Mouse (Mus musculus) T-helper 17 cell (primary cell): ENCODE measurements around the gene Max.

Experiments
- in situ Hi-C, 2 experiments: fragments of 300-600 bp; cut with MboI, MseI; formaldehyde crosslinking; loops; 1 replicate in 1 of 2; 2 replicates in 1 of 2; pipeline ENCODE4 v1.15.1; 2025; ENCODE audit warnings: high pct_unique_total_duplicates in 2 of 2

The Max gene

DNA sequence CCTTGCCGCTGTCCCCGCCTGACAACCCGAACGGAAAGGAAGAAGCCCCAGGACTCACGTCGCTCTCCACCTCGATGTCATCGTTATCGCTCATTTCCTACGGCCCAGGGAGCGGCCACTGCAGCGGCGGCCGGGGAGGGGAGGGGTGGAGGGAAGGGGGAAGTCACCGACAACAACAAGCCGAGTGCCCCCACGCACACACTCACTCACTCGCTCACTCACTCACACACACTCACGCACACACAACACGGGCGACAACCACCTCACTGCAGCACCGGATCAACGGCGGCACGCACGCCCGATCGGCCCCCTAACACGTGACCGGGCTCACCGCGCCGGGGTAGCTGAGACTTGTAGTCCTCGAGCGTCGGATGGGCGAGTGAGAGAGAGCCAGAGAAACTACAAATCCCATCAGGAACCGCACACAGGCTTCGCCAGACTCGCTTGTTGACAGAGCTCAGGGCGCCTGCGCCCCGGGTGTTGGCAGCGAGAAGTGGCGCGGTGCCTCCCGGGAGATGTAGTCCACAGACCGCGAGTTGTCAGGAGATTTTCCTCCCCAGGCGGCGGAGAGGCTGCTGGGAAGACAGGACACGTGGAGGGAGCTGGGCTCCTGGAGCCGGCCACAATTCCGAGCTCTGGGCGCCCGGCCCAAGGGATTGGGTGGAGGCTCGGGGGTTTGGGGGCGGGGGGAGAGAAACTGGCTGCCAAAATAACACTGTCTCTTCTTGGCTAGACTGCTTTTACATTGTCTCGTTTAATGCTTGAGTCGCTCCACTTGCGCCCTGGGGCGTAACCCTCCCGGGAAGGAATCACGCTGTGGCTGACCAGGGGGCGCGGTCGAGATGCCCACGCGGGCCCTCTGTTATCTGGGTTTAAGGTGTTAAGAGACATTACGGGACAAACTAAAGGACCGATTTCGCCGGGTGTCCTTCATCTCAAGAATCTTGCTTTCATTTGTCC is at the start of gene Max:
Gene Max (minus strand): TSS at position 270 of the 960 bp plus-strand sequence.
- in situ Hi-C loops = loop anchor here in 1 of 2 experiments (5.0 kb wide), 1 partner anchor 125 kb away; no protein-coding TSS in a partner anchor

DNA sequence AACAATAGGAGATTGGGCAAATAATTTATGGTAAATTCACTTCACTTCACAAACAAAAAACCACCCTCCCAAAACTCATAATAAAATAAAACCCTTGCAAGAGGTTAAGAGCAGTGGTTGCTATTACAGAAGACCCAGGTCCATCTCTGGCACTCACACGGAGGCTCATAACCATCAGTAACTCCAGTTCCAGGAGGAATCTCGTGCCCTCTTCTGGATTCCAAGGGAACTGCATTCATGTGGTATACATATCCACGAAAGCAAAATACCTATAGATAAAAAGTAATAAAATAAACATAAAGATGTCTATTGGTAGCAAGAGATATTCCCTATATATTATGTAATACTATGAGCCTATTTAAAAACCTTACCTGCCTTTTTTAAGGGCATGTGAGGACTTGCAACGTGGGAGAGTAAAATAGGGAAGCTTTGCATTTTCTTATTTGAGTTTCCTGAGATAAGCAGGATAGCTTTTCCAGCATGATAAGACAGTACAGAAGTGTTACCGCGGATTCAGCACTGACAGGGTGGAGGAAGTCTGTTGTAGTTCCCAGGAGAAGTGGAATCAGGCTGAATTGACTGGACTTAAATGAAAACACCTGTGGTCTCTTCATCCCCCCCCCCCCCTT is 49.2 kb upstream of the Max start:
- in situ Hi-C loops = no loop called here

DNA sequence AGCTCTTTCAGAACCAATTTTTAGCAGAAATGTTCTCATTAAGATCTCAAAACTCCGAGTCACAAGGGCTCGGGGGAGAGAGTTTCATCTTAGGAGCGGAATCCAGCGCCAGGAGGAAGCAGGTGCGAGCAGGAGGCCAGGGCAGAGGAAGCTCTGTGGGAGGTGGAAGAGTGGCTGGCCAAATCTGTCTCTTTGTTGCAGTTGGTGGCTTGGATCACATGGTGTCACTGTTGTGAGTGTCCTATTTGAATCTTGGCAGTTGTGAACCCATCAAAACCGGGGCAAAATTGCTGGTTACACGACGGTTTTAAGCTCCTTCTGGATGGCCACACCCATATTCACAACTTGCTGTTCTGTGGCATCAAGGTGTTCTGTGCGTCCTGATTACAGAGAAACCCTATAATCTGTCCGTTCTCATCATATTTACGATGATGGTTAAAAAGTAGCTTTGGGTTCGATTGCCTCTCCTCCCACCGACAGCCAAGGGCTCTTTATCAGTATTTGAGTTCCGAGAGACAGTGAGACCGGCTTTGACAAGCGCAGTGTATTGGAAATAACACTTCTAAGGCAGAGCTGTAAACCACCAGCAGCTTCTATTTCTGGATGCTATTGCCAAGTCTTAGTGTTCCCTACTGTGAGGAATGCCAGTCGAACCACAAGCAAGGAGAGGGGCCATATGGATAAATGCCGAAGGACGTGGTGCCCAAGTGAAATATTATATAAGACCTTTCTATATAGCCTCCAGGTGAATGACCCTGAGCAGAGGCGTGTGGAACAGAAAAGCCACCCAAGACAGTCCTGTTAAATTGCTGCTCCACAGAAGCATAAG is 47.4 kb upstream of the Max start:
- in situ Hi-C loops = no loop called here

DNA sequence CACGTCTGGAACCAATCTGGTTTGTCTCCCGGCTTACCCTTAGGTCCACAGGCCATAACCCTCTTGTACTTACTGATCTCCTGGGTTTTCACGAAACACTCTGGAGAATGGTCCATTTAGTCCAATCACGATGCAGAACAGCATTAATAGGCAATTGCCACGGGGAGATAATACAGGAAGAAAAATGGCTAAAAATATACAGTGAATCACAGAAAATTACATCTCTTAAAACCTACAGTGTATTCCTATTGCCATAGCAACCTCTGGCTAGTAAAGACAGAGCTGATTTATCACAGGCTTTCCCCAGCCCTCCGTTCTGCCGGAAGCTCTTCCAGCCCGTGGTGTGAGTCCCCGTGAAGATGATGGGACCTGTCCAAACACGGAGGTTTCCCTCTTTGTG is 42.9 kb upstream of the Max start:
- in situ Hi-C loops = loop anchor here in 1 of 2 experiments (5.0 kb wide), 2 partner anchors 562 to 787 kb away; no protein-coding TSS in a partner anchor

DNA sequence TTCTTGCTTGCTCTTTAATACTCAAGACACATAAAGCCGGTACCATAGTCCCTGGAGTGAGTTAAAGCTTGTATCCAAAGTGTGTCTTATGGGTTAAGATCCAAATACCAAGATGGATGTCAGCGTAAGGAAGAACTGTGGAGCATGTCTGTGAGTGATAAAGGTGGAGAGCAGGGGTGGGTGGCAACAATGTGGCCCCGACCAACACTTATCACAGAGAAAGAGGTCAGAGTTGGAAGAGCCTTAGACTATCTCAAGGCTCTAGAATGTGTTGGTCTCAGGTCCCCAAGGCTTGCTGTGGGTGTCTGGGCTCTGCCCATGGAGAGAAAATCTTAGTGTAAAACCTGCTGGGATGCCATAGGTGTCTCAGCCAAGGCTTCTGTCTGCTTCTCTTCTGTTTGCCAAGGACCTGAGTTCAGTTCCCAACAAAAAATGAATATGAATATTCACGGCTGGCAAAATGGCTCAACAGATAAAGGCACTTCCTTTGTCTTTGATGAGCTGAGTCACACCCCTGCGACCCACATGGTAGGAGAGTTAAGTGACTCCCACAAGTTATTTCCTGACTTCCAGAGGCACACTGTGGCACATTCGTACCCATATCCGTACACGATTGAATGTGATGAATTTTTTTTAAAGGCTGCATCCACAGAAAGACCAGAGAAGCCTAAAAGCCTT is 40.7 kb upstream of the Max start:
- in situ Hi-C loops = loop anchor here in 1 of 2 experiments (5.0 kb wide), 2 partner anchors 565 to 790 kb away; no protein-coding TSS in a partner anchor

DNA sequence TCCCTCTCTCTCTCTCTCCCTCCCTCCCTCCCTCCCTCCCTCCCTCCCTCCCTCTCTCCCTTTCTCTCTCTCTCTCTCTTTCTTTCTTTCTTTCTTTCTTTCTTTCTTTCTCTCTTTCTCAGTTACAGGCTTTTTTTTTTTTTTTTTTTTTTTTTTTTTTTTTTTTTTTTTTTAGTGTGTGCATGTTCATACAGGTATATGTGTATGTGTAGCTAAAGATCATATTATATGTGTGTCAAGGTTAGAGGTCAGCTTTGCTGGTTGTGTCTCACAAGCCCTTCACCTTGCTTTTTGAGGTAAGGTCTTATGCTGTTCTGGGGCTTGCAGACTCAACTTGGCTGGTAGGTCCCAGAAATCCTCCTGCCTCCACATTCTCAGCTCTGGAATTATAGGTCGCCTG is 39.3 kb upstream of the Max start:
- in situ Hi-C loops = loop anchor here in 1 of 2 experiments (5.0 kb wide), 2 partner anchors 566 to 791 kb away; no protein-coding TSS in a partner anchor

DNA sequence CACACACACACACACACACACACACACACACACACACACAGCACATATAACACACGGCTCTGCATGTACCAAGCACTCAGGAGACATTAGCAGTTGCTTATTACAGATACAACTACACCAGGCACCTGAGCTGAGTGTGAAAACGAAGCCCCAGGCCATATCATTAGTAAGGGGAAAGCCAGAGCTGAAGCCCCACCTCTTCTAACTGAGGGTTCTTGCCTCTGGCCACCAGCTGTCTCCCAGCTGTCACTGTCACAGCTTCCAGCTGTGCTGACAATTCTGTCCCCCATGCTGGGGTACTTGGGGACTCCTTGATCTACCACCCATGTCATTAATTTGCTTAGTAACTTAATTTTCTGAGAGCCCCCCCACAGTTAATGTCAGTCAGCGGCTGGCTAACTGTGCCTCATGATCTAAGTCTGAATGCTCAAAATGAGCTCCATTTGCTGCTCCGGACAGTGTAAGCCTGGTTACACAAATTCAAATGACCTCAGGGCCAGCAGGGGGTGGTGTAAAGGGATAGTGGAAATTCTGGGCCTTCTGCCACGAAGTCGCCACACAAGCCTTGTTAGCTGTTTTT is 38.8 kb upstream of the Max start:
- in situ Hi-C loops = loop anchor here in 1 of 2 experiments (5.0 kb wide), 2 partner anchors 567 to 792 kb away; no protein-coding TSS in a partner anchor

DNA sequence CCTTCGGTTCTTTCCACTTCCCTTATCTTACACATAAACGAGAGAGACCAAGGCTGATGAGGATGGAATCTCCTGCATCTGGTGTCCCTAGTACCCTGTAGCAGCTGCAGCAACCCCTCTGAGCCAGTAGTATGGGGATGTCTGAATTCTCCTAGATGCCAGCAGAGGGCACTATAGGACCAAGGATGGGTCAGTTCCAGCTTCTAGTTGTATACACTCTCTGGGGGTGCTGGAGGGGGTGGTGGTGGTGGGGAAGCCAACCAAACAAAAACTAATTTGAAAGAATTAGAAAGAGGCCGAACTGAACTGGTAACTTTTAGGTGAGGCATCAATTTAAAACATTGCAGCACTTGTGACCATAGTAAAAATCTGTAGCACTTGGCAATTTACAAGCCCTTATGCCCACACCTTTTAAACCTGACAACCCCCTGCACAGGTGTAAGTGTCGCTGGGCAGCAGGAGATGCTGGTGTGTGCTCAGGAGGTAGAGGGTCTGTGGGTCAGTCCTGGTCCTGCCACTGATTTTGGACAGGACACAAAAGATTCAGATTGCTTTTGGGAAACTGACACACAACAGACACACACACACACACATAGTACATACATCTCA is 38.2 kb upstream of the Max start:
- in situ Hi-C loops = loop anchor here in 1 of 2 experiments (5.0 kb wide), 2 partner anchors 567 to 792 kb away; no protein-coding TSS in a partner anchor

DNA sequence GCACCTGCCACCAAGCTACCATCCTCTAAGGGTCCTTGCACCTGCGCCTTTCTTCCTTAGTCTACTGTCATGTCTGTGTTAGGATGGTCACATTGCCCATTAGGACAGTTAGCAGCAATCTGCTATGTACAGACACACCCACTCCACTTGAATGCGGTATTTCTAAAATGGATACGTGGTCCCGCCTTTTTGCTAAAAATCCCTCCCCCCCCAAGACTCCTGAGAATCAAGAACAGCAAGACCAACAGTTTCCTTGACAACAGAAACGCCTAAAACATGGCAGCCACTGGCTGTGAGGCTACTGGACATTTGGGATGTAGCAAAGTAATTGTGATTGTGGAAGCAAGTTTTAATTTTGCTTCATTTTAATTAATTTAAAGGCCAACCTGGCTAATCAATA is 32.8 kb upstream of the Max start:
- in situ Hi-C loops = loop anchor here (5.0 to 25.0 kb wide), 3 partner anchors 543 to 788 kb away; no protein-coding TSS in a partner anchor

DNA sequence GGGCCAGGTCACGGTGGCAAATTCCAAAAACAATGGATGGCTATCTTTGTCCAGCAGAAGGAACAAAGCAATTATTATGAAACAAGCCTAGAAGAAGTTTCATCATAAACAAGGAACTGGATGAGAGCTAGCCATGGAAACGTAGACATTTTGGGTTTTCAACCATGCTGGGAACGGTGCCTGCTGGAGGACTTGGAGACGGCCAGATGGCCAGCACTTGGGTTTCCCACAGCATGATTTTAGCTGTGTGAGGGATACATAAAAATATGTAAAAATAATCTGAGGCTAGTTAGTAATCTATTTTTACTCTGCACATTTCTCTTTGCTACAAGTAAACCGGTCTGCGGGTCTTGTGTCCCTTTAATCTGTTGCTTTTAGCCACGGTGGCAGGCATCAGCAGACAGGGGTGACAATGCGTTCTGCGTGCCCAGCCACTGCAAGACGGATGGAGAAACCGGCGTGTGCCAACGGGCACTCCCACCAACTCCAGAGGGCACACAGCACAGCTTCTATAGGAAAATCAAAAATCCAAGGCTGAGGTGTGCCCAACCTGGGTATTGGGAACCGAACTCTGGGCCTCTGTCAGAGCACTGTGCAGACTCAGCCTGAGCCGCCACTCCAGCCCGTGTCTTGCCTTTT is 31.0 kb upstream of the Max start:
- in situ Hi-C loops = loop anchor here in 1 of 2 experiments (5.0 to 25.0 kb wide), 2 partner anchors 544 to 789 kb away; no protein-coding TSS in a partner anchor

DNA sequence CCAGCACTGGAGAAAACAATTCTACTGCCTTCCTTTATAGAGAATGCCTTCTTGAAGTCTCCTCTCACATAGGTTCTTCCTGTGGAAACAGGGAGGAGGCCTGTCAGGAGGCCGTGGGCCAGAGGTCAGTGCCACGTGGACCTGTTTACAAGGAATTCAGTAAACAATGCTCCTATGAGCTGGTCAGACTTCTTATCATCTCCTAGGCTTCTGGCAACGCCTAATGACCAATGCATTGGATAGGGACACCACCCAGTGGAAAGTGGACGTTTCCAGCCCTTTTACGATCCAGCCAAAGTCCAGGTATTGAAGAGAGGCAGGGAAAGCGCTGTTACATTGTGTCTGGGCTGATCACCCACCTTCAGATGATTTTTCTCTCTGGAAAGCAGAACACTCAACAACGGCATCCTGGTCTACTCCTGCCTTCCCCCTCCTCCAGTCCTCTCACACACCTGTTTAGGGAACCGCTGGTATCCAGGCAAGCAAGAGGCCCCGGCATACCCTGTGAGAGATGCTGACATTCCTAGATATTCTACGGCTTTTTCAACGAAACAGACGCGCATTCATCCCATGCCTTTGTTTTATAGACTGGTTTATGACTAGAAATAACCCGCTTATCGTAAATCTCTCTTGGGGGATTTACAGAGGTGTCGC is 20.9 kb upstream of the Max start:
- in situ Hi-C loops = loop anchor here in 1 of 2 experiments (25.0 kb wide), 1 partner anchor 554 kb away; no protein-coding TSS in a partner anchor

DNA sequence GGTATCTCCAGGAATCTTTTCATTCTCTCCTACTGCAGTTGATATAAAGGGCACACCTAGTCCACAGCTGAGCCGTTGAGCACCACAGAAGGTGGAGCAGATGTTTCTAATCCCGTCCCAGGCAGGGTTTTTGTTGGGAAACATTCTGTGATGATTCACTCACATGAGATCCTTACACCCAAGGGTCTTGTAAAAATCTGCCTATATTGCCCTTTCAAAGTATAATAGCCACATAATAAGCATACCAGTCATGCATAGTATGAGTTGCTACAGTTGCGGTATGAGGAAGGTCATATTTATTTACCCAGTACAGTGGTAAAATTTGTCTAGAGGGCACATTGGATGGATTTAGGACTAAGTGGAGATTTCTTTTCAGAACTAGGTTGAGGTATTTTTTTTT is 17.5 kb upstream of the Max start:
- in situ Hi-C loops = loop anchor here in 1 of 2 experiments (25.0 kb wide), 1 partner anchor 558 kb away; no protein-coding TSS in a partner anchor

DNA sequence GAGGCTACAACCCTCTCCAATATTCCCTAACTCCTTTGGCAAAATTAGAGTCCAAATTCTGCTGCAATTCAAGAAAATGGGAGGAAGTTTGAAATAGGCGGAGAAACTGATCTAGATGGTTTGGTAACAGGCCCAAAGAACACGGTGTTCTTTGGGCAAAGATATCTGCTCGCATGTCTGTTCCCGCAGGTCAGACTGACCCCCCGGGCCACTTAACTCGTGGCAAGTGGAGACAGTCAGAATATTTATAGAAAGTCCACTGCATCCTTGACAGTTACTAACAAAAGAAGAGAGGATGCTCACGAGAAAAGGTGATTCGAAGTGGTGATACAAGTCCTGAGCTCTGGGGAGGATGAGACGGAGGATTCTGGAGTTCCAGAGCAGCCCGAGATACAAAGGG is 10.7 kb upstream of the Max start:
- in situ Hi-C loops = no loop called here

DNA sequence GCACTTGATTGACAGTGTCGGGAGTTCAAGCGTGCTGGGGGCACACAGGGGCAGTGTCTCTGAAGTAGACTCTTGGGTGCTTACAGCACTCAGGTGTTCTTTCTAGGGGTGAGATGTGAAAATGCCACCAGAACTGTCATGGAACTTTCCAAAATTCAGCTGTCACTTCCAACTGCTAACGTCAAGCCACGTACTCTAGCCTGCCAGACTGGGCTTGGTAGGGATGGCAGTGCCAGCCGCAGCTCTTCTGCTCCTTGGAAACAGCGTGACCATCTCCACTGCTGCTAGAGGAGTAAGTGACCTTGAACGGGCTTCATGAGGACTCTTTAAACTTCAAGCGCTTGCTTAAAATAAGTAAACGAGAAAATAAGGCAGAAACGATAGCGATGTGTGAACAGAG is 10.2 kb upstream of the Max start:
- in situ Hi-C loops = no loop called here

DNA sequence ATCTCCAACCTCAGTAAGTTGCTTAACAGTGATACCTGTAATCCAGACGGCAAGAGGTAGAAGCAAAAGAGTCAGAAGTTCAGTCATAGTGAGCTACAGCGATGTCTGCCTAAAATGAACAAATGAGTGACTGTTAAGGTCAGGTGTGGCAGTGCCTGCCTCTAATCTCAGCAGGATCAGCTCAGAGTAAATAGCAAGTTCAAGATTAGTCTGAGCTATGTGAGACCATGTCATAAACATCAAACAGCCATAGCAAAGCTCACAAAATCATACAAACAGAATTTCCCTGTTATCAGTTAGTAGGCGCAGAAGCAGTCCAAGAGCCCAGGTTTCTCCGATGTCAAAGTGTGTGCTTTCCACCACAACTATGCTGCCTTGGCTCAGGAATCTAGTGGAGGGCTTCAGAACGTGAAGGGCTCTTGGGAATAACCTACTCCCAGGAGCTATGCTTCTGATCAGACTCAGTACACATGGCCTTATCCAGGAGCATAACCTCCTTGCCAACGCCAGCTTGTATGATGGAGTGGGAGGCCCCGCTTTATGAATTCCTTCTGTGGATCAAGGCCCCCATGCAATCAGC is 9.7 kb upstream of the Max start:
- in situ Hi-C loops = no loop called here

DNA sequence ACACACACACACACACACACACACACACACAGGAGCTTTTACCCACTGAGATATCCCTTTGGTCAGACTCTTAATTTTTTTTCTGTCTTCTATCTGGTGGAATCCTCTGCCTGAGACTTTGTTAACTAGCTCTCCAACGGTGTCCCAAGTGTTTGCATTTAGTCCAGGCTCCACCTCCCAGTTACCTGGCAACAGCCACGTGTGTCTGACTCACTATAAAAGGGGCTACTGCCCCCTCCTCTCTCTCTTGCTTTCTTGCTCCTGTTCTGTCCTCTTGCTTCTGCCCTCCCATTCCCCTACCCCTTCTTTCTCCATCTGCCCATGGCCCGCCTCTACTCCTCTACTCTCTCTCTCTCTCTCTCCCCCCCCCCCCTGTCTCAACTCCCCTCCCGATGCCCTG is 3.9 kb upstream of the Max start:
- in situ Hi-C loops = no loop called here

DNA sequence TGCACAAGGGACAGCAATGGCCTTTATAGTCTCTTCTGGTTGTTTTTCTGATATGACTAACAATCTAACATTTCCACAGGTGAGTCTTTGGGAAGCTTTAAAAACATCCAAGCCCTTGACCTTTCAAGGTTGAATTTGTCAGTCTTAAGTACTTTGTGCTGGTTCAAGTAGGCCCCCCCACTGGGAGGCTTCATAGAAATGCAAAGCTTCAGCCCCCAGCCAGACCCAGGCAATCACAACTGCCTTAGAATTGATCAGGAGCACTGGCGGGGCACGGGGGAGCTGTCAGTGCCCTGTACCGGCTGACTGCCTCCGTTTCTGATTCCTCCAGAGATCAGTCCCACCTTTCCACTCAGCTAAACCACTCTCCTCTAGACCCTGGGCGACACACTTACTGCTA is 3.1 kb upstream of the Max start:
- in situ Hi-C loops = no loop called here
